Mouse (Mus musculus) intestine, embryonic 15.5 days (tissue): ENCODE results near the gene Sertad2. TPM values are rescaled to one million over a fixed set of nuclear protein-coding genes. Genes with fewer than 3 reads are reported as not detected.

Experiments
- ATAC-seq: fragments of 200-750 bp; cut with Nextera tagmentation; 2 replicates; pipeline ENCODE4 v1.8.0; 2017; ENCODE audit warnings: moderate TSS enrichment, moderate library complexity
- H3K27ac ChIP-seq: fragments of 300-500 bp; sonication (generic); 2 replicates; pipeline ENCODE4 v1.5.1; 2015; ENCODE audit warnings: mild to moderate bottlenecking, inconsistent platforms
- H3K27me3 ChIP-seq: fragments of 300-500 bp; sonication (generic); replicated peaks from 2 replicates; pipeline ENCODE4 v1.6.1; 2015; ENCODE audit warnings: inconsistent platforms
- H3K36me3 ChIP-seq: fragments of 300-500 bp; sonication (generic); 2 replicates; pipeline ENCODE4 v1.6.1; 2015; ENCODE audit warnings: inconsistent platforms
- H3K4me1 ChIP-seq: fragments of 300-500 bp; sonication (generic); replicated peaks from 2 replicates; pipeline ENCODE4 v1.6.1; 2015; ENCODE audit warnings: inconsistent platforms
- H3K4me2 ChIP-seq: fragments of 300-500 bp; sonication (generic); replicated peaks from 2 replicates; pipeline ENCODE4 v1.6.1; 2015; ENCODE audit warnings: mild to moderate bottlenecking, inconsistent platforms
- H3K4me3 ChIP-seq: fragments of 300-500 bp; sonication (generic); replicated peaks from 2 replicates; pipeline ENCODE4 v1.5.1; 2015; ENCODE audit warnings: inconsistent platforms
- H3K9ac ChIP-seq: fragments of 300-500 bp; sonication (generic); 2 replicates; pipeline ENCODE4 v1.6.1; 2015; ENCODE audit warnings: inconsistent platforms
- H3K9me3 ChIP-seq: fragments of 300-500 bp; sonication (generic); 2 replicates; pipeline ENCODE4 v1.6.1; 2016; ENCODE audit warnings: inconsistent platforms
- WGBS: fragments of 180-500 bp; shearing (Covaris S2); methylation state at CpG from one replicate; pipeline ENCODE4 v1.1.7; 2015; 5-methylcytosine and 5-hydroxymethylcytosine counted together
- polyA plus RNA-seq: library from polyadenylated mRNA; unstranded; fragments of >200 nt; fragmentation: Nextera tagmentation; extraction: Ambion mirVana; gene quantifications from 2 replicates; pipeline ENCODE4 v1.2.1, GENCODE M21; 2015

Sertad2 gene
- polyA plus RNA-seq, 1 experiment from 2014 or later, result 36.9 TPM

DNA sequence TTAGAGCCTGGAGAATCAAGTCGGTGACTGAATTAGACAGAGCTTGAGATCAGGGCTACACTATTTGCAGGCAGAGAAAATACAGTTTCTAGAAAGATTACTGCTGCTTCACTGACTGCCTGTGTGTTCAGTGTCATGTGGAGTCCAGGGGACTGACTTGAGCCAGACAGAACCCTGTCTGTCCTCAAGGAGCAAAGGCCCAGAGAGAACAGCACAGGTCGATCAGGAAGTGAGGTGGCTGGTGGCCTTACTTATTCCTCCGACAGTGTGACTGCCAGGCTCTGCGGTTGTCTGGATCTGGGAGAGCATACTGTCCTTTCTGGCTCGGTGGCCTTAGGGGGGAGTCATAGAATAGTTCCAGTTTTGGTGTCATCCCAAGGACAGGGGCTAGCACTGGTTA lies 137.7 kb downstream of the Sertad2 start:
- 86% methylated on average over 5 of the region's 5 CpGs for WGBS
- no peak overlapping the region for H3K9ac ChIP-seq
- H3K4me1 ChIP-seq, result no peaks in the 10 kb centered on the region
- no peak for ATAC-seq
- no peak overlapping the region for H3K4me3 ChIP-seq
- H3K9me3 ChIP-seq, result no peaks in the 10 kb centered on the region
- H3K27me3 ChIP-seq, result no peaks in the 10 kb centered on the region
- no peak overlapping the region for H3K27ac ChIP-seq
- H3K4me2 ChIP-seq, result no peak overlapping the region
- H3K36me3 ChIP-seq, result no peaks in the 10 kb centered on the region

GRCm38 (mm10) chr11:20681679-20682078 lies 138.6 kb downstream of the Sertad2 start:
- Histone ChIP-seq H3K9me3 (no peaks in the 10 kb centered on the region), H3K9ac (no peak overlapping the region), H3K4me1 (no peaks in the 10 kb centered on the region), H3K27ac (no peak overlapping the region), H3K4me3 (no peak overlapping the region), H3K4me2 (no peak overlapping the region), H3K27me3 (no peaks in the 10 kb centered on the region), H3K36me3 (no peaks in the 10 kb centered on the region)
- WGBS, result 95% methylated on average over 5 of the region's 5 CpGs
- ATAC-seq, result no peak

DNA sequence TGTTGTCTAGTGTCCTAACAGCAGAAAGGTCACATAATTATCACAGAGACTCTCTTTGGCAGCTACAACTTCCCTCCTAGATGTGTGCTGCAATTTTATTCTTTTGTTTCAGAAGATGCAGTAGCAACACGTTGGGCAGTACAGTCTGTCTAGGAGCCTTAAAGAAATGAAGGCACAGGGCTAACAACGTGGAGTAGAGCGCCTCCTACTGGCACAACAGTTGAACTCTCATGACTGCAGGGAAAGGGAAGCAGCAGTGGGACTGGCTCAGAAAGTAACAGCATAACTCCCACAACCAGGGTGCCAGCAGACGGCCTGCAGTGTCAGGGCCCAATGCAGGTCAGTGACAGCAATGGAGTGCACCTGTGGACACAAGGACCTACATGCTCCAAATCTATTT lies 147.9 kb downstream of the Sertad2 start:
- Histone ChIP-seq H3K4me1 (no peaks in the 10 kb centered on the region), H3K4me3 (no peak overlapping the region), H3K27ac (no peak overlapping the region), H3K27me3 (no peaks in the 10 kb centered on the region), H3K9ac (no peak overlapping the region), H3K4me2 (no peak overlapping the region), H3K36me3 (no peaks in the 10 kb centered on the region; the same call in 1 of the 2 replicates), H3K9me3 (no peaks in the 10 kb centered on the region)
- peak; percentile 76 for ATAC-seq
- 8% methylated on average over 4 of the region's 4 CpGs for WGBS

Other genes with a start within 250 kb of the Sertad2 start
- gene Slc1a4, start 210.5 kb upstream of the Sertad2 start, polyA plus RNA-seq, result 12.5 and 13.1 TPM in 2 replicates
- gene Aftph, start 198.3 kb downstream of the Sertad2 start, polyA plus RNA-seq, result 22.1 and 22.6 TPM in 2 replicates